Mouse (Mus musculus) Patski (cell line): ENCODE results near the gene Col7a1. TPM values are rescaled to one million over a fixed set of nuclear protein-coding genes. Genes with fewer than 3 reads are reported as not detected.

ENCODE experiments used
- ATAC-seq: fragments of 100-300 bp; one replicate; pipeline ENCODE4 v1.8.0; 2021
- CTCF ChIA-PET: fragments of 350-600 bp; sonication (Branson Sonifier 250); formaldehyde crosslinking; loops from one replicate; lab custom pipeline; 2022; ENCODE audit warnings: inconsistent platforms; lab: Charles Lee
- POLR2A ChIA-PET: fragments of 350-600 bp; sonication (Branson Sonifier 250); formaldehyde crosslinking; loops from one replicate; lab custom pipeline; 2022; ENCODE audit warnings: antibody characterized with exemption, inconsistent platforms; lab: Charles Lee
- DNase-seq: peaks from one replicate; pipeline ENCODE4 v3.0.0-alpha.2; 2011; ENCODE audit warnings: low read depth, low spot score
- H3K27me3 ChIP-seq: fragments of 371-371 bp; one replicate; pipeline ENCODE4 v1.5.1; 2021
- CTCF ChIP-seq: fragments of 100-300 bp; IDR thresholded peaks from one replicate; pipeline ENCODE4 v1.5.1; 2021
- in situ Hi-C: fragments of 300-500 bp; cut with MboI; formaldehyde crosslinking; loops from 3 replicates; pipeline ENCODE4 v1.11.1; 2018; ENCODE audit warnings: low pct_unique_long_range_greater_than_20kb, mixed read lengths
- polyA plus RNA-seq: library from polyadenylated mRNA; unstranded; gene quantifications from one replicate; pipeline ENCODE4 v1.2.3, GENCODE M21; 2021

Col7a1 gene
- 9.1 TPM for polyA plus RNA-seq

- ChIA-PET CTCF (no interaction called here), POLR2A (no interaction called here)
- in situ Hi-C loops = no loop called here
- DNase-seq = peak; percentile 64
- peak; percentile 40 for ATAC-seq
- no peaks in the 10 kb centered on the region for H3K27me3 ChIP-seq
- no peak for TF ChIP-seq CTCF
These were observed at the start of gene Col7a1 for GRCm38 (mm10) chr9:108953081-108953636. Gene Col7a1 (plus strand): TSS chr9:108953586.

GRCm38 (mm10) chr9:108912308-108912707 is 41.1 kb upstream of the Col7a1 start:
- POLR2A ChIA-PET = no interaction called here
- DNase-seq (no peak), ATAC-seq (no peak)
- CTCF ChIA-PET = interaction anchor here (1.2 kb wide), 1 partner anchor 9 kb away, joined by 3 read pairs; no protein-coding TSS in a partner anchor
- in situ Hi-C loops = no loop called here
- H3K27me3 ChIP-seq = no peaks in the 10 kb centered on the region
- TF ChIP-seq CTCF = no peak

DNA sequence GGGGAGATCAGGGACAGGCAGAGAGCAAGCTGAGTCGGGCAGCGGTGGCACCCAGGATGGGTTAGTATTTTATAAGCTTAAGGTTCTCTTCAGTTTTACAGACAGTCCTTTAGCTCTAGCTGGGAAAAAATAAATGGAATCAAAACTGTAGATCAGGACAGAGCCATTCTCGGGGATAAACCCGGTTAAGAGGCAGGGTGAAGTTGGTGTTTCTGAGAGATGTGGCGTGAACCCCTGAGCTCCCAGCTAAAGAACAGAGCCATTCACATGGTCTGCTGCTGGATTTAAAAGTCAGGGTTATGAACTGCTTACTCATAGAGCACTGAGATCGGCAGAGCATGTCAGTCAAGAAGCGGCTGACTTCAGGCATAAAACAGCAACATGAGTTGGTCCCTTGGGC is 40.2 kb upstream of the Col7a1 start:
- ChIA-PET CTCF (interaction anchor here (1.2 kb wide), 2 partner anchors 9 to 55 kb away, joined by 3 to 6 read pairs; no protein-coding TSS in a partner anchor), POLR2A (no interaction called here)
- in situ Hi-C loops = no loop called here
- H3K27me3 ChIP-seq = no peaks in the 10 kb centered on the region
- TF ChIP-seq CTCF = no peak
- no peak for DNase-seq
- ATAC-seq = no peak

- TF ChIP-seq CTCF = no peak
- in situ Hi-C loops = no loop called here
- POLR2A ChIA-PET = no interaction called here
- CTCF ChIA-PET = interaction anchor here (1.2 kb wide), 1 partner anchor 56 kb away, joined by 6 read pairs; no protein-coding TSS in a partner anchor
- H3K27me3 ChIP-seq = no peaks in the 10 kb centered on the region
- DNase-seq (no peak), ATAC-seq (no peak)
These were observed 39.8 kb upstream of the Col7a1 start for GRCm38 (mm10) chr9:108913621-108914020.

GRCm38 (mm10) chr9:108914491-108914890 is 38.9 kb upstream of the Col7a1 start, which contains the start of gene Tmem89:
Gene Tmem89 (plus strand): TSS chr9:108914619.
- ChIA-PET POLR2A (no interaction called here), CTCF (no interaction called here)
- in situ Hi-C loops = no loop called here
- ATAC-seq (no peak), DNase-seq (no peak)
- no peaks in the 10 kb centered on the region for H3K27me3 ChIP-seq
- no peak for TF ChIP-seq CTCF

- DNase-seq (no peak), ATAC-seq (no peak)
- TF ChIP-seq CTCF = no peak
- ChIA-PET CTCF (no interaction called here), POLR2A (no interaction called here)
- in situ Hi-C loops = no loop called here
- H3K27me3 ChIP-seq = peaks cover 24% of the 10 kb centered on the region
These were observed 27.5 kb upstream of the Col7a1 start for GRCm38 (mm10) chr9:108925897-108926296.

- in situ Hi-C loops = no loop called here
- ATAC-seq = no peak
- ChIA-PET POLR2A (no interaction called here), CTCF (no interaction called here)
- TF ChIP-seq CTCF = no peak
- no peak for DNase-seq
- H3K27me3 ChIP-seq = peaks cover 11% of the 10 kb centered on the region
These were observed 25.0 kb upstream of the Col7a1 start for GRCm38 (mm10) chr9:108928424-108928823.

DNA sequence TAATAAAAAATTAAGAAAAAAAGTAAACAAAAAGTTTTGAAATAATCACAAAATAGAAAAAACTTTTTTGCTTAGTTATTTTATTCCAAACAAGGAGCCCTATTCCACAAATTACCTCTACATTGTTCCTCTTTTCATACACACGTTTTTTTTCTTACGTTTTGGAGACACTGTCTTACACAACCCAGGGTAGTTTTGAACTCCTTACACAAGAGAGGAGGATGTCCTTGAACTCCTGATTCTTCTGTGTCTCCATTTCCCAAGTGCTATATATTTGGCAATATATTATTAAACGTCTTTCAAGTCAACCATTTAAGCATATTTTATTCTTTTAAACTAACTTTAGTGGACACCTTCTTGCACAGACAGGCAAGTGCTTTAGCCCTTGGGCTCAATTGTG is 17.4 kb upstream of the Col7a1 start:
- POLR2A ChIA-PET = no interaction called here
- ATAC-seq = no peak

GRCm38 (mm10) chr9:108936418-108937364 is 16.7 kb upstream of the Col7a1 start, which contains the start of gene Uqcrc1:
Gene Uqcrc1 (plus strand): TSS chr9:108936633.
- peak; percentile 98 for TF ChIP-seq CTCF
- DNase-seq (peak; percentile 86), ATAC-seq (peak; percentile 87)
- POLR2A ChIA-PET = no interaction called here
- in situ Hi-C loops = no loop called here
- H3K27me3 ChIP-seq = no peaks in the 10 kb centered on the region
- CTCF ChIA-PET = no interaction called here

More for the DNA sequence above, 17.4 kb upstream of the Col7a1 start:
- CTCF ChIA-PET = no interaction called here
- peaks cover 1% of the 10 kb centered on the region for H3K27me3 ChIP-seq
- in situ Hi-C loops = no loop called here
- DNase-seq = no peak
- no peak for TF ChIP-seq CTCF

DNA sequence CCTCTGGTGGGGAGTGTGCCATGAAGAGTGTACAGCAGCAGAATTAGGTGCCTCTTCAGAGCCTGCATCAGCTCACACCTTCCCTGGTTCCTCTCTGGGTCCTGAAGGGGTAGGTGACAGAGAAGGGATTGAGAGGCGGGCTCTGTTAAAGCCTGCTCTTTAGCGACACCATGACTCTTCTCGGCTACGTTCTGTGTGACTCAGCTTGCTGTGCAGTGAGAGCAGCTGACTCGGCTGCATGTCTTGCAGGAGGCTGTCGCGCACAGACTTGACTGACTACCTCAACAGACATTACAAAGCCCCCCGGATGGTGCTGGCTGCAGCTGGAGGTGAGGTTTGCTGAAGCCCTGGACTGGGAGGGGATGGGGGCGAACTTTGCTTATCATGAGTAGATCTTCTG is 8.3 kb upstream of the Col7a1 start:
- ATAC-seq (no peak), DNase-seq (no peak)
- TF ChIP-seq CTCF = no peak
- H3K27me3 ChIP-seq = no peaks in the 10 kb centered on the region
- in situ Hi-C loops = no loop called here
- POLR2A ChIA-PET = no interaction called here
- CTCF ChIA-PET = no interaction called here

- in situ Hi-C loops = no loop called here
- no peak for TF ChIP-seq CTCF
- DNase-seq (no peak), ATAC-seq (no peak)
- POLR2A ChIA-PET = no interaction called here
- H3K27me3 ChIP-seq = no peaks in the 10 kb centered on the region
- CTCF ChIA-PET = no interaction called here
These were observed 7.8 kb upstream of the Col7a1 start for GRCm38 (mm10) chr9:108945608-108946007.
